Mouse (Mus musculus): Measurements from ENCODE around the gene Grin2d.

GRCm38 (mm10) chr7:45800001-45800400 lies 78.2 kb downstream of the Grin2d start:
- no peak for TF ChIP-seq POLR2A (IDR thresholded peaks at IDR 0.05; ENCODE audit: control insufficient read depth, low read depth, low read length)
- TF ChIP-seq CTCF (IDR thresholded peaks at IDR 0.05; ENCODE audit: control insufficient read depth, insufficient read depth, insufficient replicate concordance, low read depth, low read length) = no peak

Measured in testis, adult 2 months (tissue).